Mouse (Mus musculus) olfactory bulb, adult 2 months (tissue): ENCODE results near the gene Set.

Experiments used
- CTCF ChIP-seq: fragments of 200-500 bp; IDR thresholded peaks from 2 replicates; pipeline ENCODE4 v1.5.1; 2012; ENCODE audit warnings: low read depth, mild to moderate bottlenecking, low read length, moderate library complexity; ENCODE audit not compliant: insufficient read depth
- POLR2A ChIP-seq: fragments of 200-500 bp; IDR thresholded peaks from 2 replicates; pipeline ENCODE4 v1.6.1; 2012; ENCODE audit warnings: mild to moderate bottlenecking, low read depth, low read length, moderate library complexity; ENCODE audit not compliant: insufficient read depth

DNA sequence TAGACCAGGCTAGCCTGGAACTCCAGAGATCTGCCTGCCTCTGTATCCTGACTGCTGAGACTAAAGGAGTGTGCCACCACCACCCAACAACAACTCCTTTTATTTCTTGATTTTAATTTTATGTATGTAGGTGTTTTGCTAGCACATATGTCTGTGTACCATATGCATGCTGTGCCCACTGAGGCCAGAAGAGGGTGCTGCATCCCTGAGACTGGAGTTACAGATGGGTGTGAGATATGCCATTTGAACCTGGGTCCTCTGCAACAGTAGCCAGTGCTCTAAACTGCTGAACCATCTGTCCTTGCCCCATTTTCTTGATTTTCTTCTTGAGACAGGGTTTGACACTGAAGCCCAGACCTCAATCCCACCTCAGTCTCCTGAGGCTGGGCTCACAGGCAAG is 49.2 kb downstream of the Set start:
- TF ChIP-seq CTCF (no peak), POLR2A (no peak)
